7 mouse cellular contexts compared by ENCODE assay signal in the genomic region with DNA sequence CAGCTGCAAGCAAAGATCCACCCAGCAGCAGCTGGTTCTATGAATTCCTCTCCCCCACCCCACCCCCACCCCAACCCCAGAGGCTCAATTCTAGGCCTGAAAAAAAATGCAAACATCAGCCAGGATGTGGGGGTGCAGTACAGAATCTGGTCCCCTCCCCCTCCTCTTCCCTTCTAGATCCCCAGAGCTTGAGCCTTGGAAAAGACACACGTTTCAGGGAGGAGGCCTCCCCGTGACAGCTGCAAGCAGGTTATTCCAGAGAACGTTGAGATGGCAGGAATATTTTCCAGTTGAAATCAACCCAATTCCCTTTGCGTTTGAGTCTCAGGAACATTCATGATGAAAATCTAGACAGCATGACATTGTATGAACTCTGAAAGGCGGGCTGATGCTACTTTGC.
"Had no signal": no experiment of that assay in that cellular context is flagged by ENCODE, and none has a peak within 500 bp of the region (broad histone marks: within the 10 kb centered on the region; RNA-seq: fewer than 3 reads in every experiment).

No protein-coding gene starts in this region.

- H3K9ac ChIP-seq: liver, embryonic 14.5 days; midbrain, embryonic 13.5 days had no signal

- ATAC-seq: midbrain, embryonic 13.5 days had no signal

- H3K4me3 ChIP-seq: midbrain, embryonic 13.5 days had no signal

- H3K9me3 ChIP-seq: midbrain, embryonic 13.5 days had no signal

- DNase-seq: kidney, adult 9 months; lung, adult 18-20 months; lung, postnatal 14 days; right cerebral cortex, postnatal 14 days had no signal

- H3K27ac ChIP-seq: kidney, postnatal 0 days; liver, embryonic 14.5 days; midbrain, embryonic 13.5 days had no signal

- H3K4me2 ChIP-seq: midbrain, embryonic 13.5 days had no signal

- H3K36me3 ChIP-seq: midbrain, embryonic 13.5 days had no signal

- H3K4me1 ChIP-seq: midbrain, embryonic 13.5 days had no signal
